Mouse (Mus musculus): ENCODE results near the gene Gpr45.

Gpr45 gene

DNA sequence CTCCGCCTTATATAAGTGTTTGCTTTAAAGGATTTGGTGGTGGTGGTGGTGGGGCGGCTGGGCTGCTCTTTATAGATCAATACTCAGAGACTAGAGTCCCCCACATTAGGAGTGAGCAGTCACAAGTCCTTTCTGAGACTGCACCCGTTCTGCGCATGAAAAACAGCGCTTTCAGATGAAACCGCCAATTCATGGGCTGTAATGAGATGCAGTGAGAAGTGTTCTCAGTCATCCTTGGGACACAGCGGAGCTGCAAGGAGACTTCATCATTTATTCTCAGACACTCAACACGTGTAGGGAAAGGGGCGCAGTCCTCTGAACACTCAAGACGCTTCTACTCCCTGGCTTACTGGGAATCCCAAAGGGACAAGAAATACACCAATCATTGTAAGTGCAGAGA lies 95.1 kb downstream of the Gpr45 start:
- no peak for DNase-seq (ENCODE audit: low spot score)

DNA sequence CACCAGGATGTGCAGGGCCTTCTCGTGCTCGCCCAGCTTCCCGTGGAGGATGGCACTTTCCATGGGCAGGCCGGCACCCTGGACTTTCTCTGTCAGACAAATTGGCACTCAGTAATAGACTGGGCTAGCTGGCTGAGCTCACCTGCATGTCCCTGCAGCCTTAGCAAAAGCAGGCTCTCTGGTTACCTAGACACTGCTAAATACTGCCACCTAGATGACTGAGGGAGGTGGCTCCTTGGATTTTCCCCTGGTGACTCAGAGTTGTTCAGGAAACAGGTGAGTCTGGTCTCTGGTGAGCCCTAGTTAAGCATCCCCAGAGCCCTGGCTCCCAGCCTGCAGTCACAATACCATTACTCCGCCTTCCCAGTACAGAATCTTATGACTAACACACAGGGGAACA lies 99.2 kb downstream of the Gpr45 start:
- DNase-seq (ENCODE audit: low spot score) = no peak

DNA sequence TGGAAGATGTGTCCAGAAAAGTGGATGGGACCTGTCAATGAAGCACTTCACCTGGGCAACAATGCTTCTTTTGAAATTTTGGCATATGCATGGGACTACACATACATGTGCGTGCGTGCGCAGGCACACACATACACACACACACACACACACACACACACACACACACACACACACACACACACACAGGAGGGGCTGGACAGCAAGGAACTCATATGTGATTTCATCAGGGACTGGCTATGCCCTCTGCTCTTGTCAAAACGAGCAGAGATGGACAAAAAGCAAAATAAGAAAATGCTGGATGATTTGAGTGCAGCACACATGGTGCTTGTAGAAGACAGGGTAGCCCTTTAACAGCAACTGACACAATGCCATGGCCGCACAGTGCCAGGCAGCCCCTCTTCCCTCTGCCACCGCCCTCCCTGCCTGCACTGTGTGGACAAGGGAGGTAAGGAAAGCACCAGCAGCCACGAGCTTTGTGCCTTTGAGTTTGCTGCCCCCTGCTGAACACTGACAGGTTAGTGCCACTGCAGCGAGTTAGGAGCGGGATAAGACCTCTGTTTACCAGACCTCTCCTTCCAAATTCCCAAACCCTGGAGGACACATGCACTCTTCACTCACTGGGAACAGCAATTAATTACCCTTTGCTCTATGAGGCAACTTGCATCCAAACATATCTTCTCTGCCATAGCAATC lies 113.1 kb downstream of the Gpr45 start:
- peak; percentile 90 for DNase-seq (ENCODE audit: low spot score)

DNA sequence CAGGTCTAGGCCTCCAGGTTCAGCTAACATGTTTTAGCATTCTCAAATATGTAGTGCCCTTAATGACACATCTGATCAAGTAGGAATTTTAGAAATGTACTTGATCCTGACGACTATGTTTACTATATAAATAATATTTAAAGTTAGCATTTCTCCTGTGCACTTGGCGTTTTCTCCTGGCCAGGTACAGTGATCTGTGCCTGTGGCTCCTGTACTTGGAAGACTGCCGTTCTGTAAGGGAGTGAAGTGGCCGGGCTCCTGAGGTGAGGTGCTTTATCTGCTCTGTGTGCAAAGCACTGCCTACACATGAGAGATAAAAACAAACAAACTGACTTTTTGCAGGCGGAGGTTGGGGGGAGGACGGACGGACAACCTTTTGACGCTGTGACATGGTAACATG lies 113.9 kb downstream of the Gpr45 start:
- DNase-seq (ENCODE audit: low spot score) = no peak

DNA sequence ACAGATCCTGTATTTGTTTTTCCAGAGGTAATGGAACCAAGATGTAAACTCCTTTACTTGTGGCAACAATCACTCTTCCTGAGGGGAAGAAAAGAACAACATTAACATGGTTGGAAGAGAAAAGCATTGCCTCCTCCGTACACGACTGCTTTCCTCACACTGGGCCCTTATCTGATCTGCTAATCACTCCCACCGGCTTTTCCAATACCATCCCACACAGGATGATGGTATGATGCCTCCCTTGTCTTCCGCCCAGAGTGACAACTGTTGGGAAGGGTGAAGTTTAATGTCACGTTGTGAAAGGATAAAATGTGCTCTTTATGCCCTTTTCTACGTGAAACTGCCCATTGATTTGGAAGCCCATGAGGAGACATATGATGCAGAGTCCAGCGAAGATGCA lies 114.9 kb downstream of the Gpr45 start:
- no peak for DNase-seq (ENCODE audit: low spot score)

DNA sequence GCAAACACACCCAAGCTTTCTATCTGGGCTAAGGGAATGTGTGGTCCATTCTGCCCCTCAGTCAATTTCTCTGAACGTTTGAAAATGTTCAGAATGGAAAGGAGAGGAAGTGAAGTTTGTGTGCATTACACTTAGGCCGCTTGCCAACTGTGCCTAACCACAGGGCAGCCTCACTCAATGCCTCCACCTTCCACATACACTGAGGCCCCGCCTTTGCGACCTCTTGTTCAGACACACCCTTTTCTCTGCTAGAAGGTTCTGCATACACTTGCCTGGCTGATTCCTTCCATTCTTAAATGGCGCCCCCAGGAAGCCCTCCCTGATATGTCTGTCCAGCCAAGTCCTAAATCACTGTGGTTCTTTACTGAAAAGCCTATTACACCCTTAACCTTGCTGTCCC lies 118.1 kb downstream of the Gpr45 start:
- no peak for DNase-seq (ENCODE audit: low spot score)

DNA sequence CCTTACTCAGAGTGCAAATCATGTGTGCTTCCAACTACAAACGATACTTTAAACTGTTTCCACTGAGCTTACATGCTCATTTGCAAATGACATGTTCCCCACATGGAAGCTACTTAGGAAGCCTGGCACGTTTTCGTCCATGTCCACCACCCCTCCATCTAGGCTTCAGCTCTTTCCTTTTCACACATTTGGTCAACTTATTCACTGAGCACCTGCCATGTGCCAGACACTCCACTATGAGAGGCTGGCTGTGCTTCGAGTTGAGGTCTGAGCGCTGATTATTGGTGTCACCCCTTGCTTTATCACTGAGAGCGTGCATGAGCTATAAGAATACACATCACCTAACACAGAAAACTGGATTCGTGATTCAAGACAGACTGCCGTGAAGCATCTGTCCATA lies 119.4 kb downstream of the Gpr45 start:
- DNase-seq (ENCODE audit: low spot score) = no peak

DNA sequence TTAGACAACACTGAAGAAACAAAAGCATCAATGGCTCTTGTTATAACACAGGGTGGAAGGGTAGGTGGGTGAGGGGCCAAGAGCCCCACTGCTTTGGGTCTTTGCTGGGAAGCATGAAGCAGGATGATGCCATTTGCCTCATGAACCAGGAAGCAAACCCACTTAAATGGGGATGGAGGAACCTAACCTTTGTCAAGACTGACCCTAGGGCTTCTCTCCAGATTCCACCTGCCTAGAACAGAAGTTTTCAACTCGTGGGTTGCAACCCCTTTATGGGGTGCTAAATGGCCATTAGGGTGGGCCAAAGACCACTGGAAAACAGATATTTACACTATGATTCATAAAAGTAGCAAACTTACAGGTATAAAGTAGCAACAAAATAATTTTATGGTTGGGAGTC lies 119.9 kb downstream of the Gpr45 start:
- DNase-seq (ENCODE audit: low spot score) = no peak

DNA sequence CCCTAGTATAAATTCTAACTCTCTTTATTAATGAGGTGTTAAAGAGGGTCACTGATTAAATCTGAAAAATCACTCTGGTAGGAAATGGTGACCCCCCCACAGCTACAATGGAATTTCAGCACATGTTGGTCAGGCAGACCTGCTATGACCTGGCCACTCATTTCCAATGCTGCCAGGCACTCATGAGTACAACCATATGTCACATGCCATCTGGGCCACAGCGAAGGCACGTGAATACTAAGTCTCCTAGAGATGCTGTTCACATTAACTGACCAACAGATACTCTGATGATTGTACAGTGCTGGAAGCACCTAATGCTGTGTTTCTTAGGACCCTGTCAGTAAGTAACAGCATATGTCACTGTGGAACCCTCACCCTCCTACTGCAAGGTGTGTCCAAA lies 122.1 kb downstream of the Gpr45 start:
- DNase-seq (ENCODE audit: low spot score) = no peak

DNA sequence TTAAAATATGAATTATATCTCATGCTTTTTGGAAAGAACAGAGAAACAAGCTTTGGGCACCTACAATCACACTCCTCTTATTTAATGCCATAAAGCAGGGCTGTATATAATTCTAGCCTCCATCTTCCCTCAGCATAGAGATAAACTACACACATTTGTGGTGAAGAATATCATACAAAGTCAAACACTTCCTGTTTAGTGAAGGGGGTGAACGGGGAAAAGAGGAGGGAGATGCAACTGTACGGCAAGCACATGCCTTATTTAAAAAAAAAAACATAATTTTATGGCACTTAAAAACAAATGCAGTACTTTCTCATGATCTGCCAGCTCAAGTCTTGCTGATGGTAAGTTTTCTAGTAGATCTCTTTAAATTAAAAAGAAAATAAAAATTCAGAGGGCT lies 125.5 kb downstream of the Gpr45 start:
- DNase-seq (ENCODE audit: low spot score) = no peak

DNA sequence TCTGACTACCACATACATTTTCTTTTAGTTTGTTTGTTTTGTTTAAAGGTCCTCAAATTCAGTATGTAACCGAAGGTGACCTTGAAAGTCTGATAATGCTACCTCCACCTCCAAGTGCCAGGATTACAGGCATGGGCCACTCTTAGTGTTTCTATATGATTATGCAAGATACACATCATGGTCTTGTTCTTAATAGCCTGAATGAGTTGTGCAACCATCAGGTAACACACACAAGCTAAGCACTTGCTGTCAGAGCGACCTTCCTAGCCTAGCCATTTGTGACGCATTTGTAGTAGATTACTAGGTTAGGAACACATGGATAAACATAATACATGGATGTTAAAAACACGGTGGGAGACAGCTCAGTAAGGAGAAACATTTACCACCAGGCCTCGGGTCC lies 130.3 kb downstream of the Gpr45 start:
- no peak for DNase-seq (ENCODE audit: low spot score)
